Mouse (Mus musculus) heart, embryonic 14.5 days (tissue): ENCODE results near the gene Usp7. TPM values are rescaled to one million over a fixed set of nuclear protein-coding genes. Genes with fewer than 3 reads are reported as not detected.

Source experiments
- ATAC-seq: fragments of 200-750 bp; cut with Nextera tagmentation; 2 replicates; pipeline ENCODE4 v1.8.0; 2017; ENCODE audit warnings: low read depth, moderate TSS enrichment; ENCODE audit not compliant: insufficient number of reproducible peaks, insufficient read depth, low FRiP score
- H3K27ac ChIP-seq, 2 experiments: fragments of 200-500 bp in 1 of 2; fragments of 300-500 bp in 1 of 2; sonication (generic) in 1 of 2; replicated peaks in 1 of 2; 2 replicates each; pipeline ENCODE4 v1.5.1; 2012 to 2014; ENCODE audit warnings: low read depth in 2 of 2, low read length in 2 of 2, control low read depth in 1 of 2, mild to moderate bottlenecking in 1 of 2, mixed read lengths in 1 of 2; ENCODE audit not compliant: control insufficient read depth in 1 of 2, insufficient read depth in 1 of 2
- H3K27me3 ChIP-seq: fragments of 300-500 bp; sonication (generic); 2 replicates; pipeline ENCODE4 v1.6.1; 2014; ENCODE audit warnings: mild to moderate bottlenecking, low read length, control low read depth; ENCODE audit not compliant: control insufficient read depth, insufficient read depth
- H3K36me3 ChIP-seq: fragments of 300-500 bp; sonication (generic); 2 replicates; pipeline ENCODE4 v1.6.1; 2014; ENCODE audit warnings: mild to moderate bottlenecking, control low read depth, low read length, mixed read lengths; ENCODE audit not compliant: control insufficient read depth, insufficient read depth
- H3K4me1 ChIP-seq, 2 experiments: fragments of 200-500 bp in 1 of 2; fragments of 300-500 bp in 1 of 2; sonication (generic) in 1 of 2; 2 replicates each; pipeline ENCODE4 v1.6.1; 2012 to 2014; ENCODE audit warnings: low read length in 2 of 2, control low read depth in 1 of 2, mixed read lengths in 1 of 2; ENCODE audit not compliant: control insufficient read depth in 2 of 2, insufficient read depth in 2 of 2
- H3K4me2 ChIP-seq: fragments of 300-500 bp; sonication (generic); 2 replicates; pipeline ENCODE4 v1.6.1; 2014; ENCODE audit warnings: mild to moderate bottlenecking, low read length
- H3K4me3 ChIP-seq, 2 experiments: fragments of 200-500 bp in 1 of 2; fragments of 300-500 bp in 1 of 2; sonication (generic) in 1 of 2; 2 replicates each; pipeline ENCODE4 v1.5.1; 2012 to 2014; ENCODE audit warnings: low read length in 2 of 2, mild to moderate bottlenecking in 2 of 2, control low read depth in 1 of 2, low read depth in 1 of 2, moderate library complexity in 1 of 2; ENCODE audit not compliant: control insufficient read depth in 1 of 2, insufficient read depth in 1 of 2
- H3K9ac ChIP-seq: fragments of 300-500 bp; sonication (generic); 2 replicates; pipeline ENCODE4 v1.6.1; 2014; ENCODE audit warnings: mild to moderate bottlenecking, low read length
- H3K9me3 ChIP-seq: fragments of 300-500 bp; sonication (generic); 2 replicates; pipeline ENCODE4 v1.6.1; 2016; ENCODE audit warnings: low read length, control low read depth; ENCODE audit not compliant: control insufficient read depth
- WGBS: fragments of 180-500 bp; shearing (Covaris S2); extraction: QIAGEN DNeasy Blood & Tissue Kit; methylation state at CpG from one replicate; pipeline ENCODE4 v1.1.7; 2014; 5-methylcytosine and 5-hydroxymethylcytosine counted together
- polyA plus RNA-seq: library from polyadenylated mRNA; unstranded; fragments of >200 nt; fragmentation: Nextera tagmentation; extraction: Ambion mirVana; gene quantifications from 2 replicates; pipeline ENCODE4 v1.2.1, GENCODE M21; 2014

The Usp7 gene
- polyA plus RNA-seq, 1 experiment from 2014 or later: 28.3 TPM

GRCm38 (mm10) chr16:8769466-8769865, 22.6 kb downstream of the Usp7 start:
- Histone ChIP-seq H3K4me3 (no peak overlapping the region), H3K9me3 (no peaks in the 10 kb centered on the region), H3K27me3 (no peaks in the 10 kb centered on the region), H3K4me2 (no peak overlapping the region), H3K36me3 (no peaks in the 10 kb centered on the region), H3K4me1 (no peaks in the 10 kb centered on the region), H3K27ac (no peak overlapping the region), H3K9ac (no peak overlapping the region)
- 55% methylated on average over 4 of the region's 4 CpGs for WGBS
- no peak for ATAC-seq

- Histone ChIP-seq H3K9ac (no peak overlapping the region), H3K4me1 (0 out of 4 replicates have a peak, but pooled peaks cover 0 to under 1% of the 10 kb centered on the region in 2 experiments), H3K27me3 (no peaks in the 10 kb centered on the region), H3K4me2 (no peak overlapping the region), H3K27ac (0 out of 4 replicates have a peak overlapping the region, but pooled peaks of 1 of the 2 experiments have one; percentile 23), H3K4me3 (no peak overlapping the region), H3K9me3 (no peaks in the 10 kb centered on the region), H3K36me3 (no peaks in the 10 kb centered on the region)
- WGBS: 13% methylated on average over 9 of the region's 10 CpGs
- ATAC-seq: peak; percentile 70; the same call in 1 of the 2 replicates
Observed at GRCm38 (mm10) chr16:8769065-8769464, 23.0 kb downstream of the Usp7 start.

- H3K4me2 ChIP-seq: no peak overlapping the region
- H3K27ac ChIP-seq: 0 out of 4 replicates have a peak overlapping the region, but pooled peaks of 1 of the 2 experiments have one; percentile 23
- 0 out of 4 replicates have a peak, but pooled peaks cover 0 to 2% of the 10 kb centered on the region in 2 experiments for H3K4me1 ChIP-seq
- H3K36me3 ChIP-seq: no peaks in the 10 kb centered on the region
- H3K4me3 ChIP-seq: no peak overlapping the region
- no peaks in the 10 kb centered on the region for H3K27me3 ChIP-seq
- no peak for ATAC-seq
- WGBS: 79% methylated on average over 4 of the region's 4 CpGs
- H3K9ac ChIP-seq: no peak overlapping the region
- H3K9me3 ChIP-seq: no peaks in the 10 kb centered on the region
Observed at GRCm38 (mm10) chr16:8768588-8768987, 23.5 kb downstream of the Usp7 start.

- Histone ChIP-seq H3K27ac (no peak overlapping the region), H3K36me3 (no peaks in the 10 kb centered on the region), H3K9me3 (no peaks in the 10 kb centered on the region), H3K9ac (no peak overlapping the region), H3K27me3 (no peaks in the 10 kb centered on the region), H3K4me1 (peaks cover 0 to 2% of the 10 kb centered on the region in 2 experiments; a peak in 1 of 4 replicates), H3K4me3 (no peak overlapping the region), H3K4me2 (no peak overlapping the region)
- no peak for ATAC-seq
- 74% methylated on average over 4 of the region's 4 CpGs for WGBS
Observed at GRCm38 (mm10) chr16:8768071-8768470, 24.0 kb downstream of the Usp7 start.

- H3K9ac ChIP-seq: no peak overlapping the region
- no peak overlapping the region for H3K4me2 ChIP-seq
- H3K4me1 ChIP-seq: peaks cover 0 to 5% of the 10 kb centered on the region in 2 experiments; a peak in 2 of 4 replicates
- no peaks in the 10 kb centered on the region for H3K9me3 ChIP-seq
- H3K36me3 ChIP-seq: no peaks in the 10 kb centered on the region
- WGBS: 85% methylated on average over 11 of the region's 11 CpGs
- H3K27me3 ChIP-seq: no peaks in the 10 kb centered on the region
- H3K27ac ChIP-seq: no peak overlapping the region
- ATAC-seq: no peak
- H3K4me3 ChIP-seq: no peak overlapping the region
Observed at GRCm38 (mm10) chr16:8767133-8768052, 24.7 kb downstream of the Usp7 start.

DNA sequence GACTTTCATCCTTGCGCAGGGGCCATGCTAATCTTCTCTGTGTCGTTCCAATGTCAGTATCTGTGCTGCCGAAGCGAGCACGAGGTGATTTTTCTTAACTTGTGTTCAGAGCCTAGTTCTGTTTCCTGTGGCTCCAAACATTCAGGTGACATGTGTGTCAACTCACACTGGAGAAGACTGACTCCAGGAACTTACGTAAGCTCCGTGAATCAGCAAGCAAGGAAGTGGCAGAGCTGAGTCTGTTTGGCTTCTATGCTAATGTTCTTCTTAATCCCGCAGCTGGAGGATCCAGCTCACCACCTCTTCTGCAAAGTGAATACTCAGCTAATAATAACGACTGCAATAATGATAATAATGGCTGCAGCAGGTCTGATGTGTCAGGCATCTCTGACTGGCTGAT, 25.9 kb downstream of the Usp7 start:
- ATAC-seq: no peak
- 53% methylated on average over 9 of the region's 9 CpGs for WGBS
- Histone ChIP-seq H3K36me3 (no peaks in the 10 kb centered on the region), H3K4me1 (peaks cover 0 to 5% of the 10 kb centered on the region in 2 experiments; a peak in 2 of 4 replicates), H3K27ac (no peak overlapping the region), H3K9me3 (no peaks in the 10 kb centered on the region), H3K27me3 (no peaks in the 10 kb centered on the region), H3K4me3 (no peak overlapping the region), H3K4me2 (no peak overlapping the region), H3K9ac (no peak overlapping the region)

DNA sequence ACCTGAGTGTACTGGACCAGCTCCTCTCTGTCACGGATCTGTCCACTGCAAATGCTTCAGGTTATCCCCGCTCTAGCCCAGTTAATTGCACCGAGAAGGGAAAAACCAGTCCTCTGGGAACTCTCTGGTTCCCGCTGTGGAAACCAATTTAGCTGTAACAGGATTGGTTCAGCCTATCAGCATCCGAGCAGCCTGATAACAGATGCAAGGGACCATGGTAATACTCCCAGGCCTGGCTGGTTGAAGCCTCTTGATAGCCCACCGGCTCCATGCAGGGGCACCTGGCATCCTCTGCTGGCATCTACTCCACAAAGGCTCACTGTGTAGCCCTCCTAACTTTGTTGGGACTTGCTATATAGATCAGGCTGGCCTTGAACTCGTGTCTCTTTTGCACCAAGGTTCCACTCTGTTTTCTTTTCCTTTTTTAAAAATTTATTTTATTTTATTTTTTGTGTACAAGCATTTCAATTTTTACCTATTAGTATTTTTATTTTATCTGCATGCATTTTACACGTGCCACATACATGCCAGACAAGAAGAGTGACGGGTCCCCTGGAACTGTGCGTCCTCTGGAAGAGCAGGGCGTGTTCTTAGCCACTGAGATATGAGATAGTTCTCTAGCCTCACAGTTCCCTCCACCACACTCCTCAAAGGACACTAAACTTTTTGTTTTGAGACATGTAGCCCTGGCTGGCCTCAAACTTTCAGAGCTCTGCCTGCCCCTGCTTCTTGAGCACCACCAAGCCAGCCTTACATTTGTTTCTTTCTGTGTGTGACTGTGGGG, 27.8 kb downstream of the Usp7 start:
- WGBS: 58% methylated on average over 11 of the region's 11 CpGs
- Histone ChIP-seq H3K36me3 (no peaks in the 10 kb centered on the region), H3K4me1 (peaks cover 0 to 5% of the 10 kb centered on the region in 2 experiments; a peak in 2 of 4 replicates), H3K27ac (no peak overlapping the region), H3K9me3 (no peaks in the 10 kb centered on the region), H3K4me3 (no peak overlapping the region), H3K4me2 (no peak overlapping the region), H3K27me3 (no peaks in the 10 kb centered on the region), H3K9ac (no peak overlapping the region)
- no peak for ATAC-seq
